Mouse (Mus musculus): ENCODE results near the gene Crybb1. TPM values are rescaled to one million over a fixed set of nuclear protein-coding genes. Genes with fewer than 3 reads are reported as not detected.

Gene Crybb1
- total RNA-seq, 1 experiment from 2014 or later = not detected

DNA sequence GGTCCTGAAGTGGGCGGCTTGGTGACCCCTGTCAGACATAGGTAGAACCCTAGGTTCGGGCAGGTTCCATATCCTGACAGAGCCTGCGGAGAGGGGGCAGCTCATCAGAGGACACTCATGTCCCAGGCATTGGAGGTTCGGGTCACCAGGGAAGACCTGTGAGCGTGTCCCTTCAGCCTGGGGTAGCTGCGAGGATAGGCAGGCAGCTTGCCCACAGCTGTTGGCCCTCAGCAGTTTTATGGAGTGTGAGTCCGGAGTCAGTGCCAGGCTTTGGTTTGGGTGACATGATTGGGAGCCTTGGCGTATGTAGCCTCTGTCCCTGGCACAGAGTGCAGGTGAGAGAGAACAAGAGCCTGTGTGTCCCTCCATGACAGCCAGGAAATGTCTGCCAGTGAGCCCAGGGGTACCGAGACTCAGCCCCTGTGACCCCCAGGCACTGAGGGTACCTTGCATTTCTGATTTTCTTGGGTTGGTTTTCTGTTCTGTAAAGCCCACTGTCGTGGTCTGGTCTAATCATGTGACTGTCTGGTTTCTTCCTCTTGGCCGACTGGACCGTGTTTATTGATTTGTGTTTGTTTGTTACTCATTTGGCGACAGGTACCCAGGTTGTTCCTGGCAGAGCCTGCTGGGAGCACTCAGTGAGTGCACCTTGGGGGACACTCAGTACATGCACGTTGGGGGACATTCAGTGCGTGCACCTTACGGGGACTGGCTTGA, 34.4 kb downstream of the Crybb1 start:
- ATAC-seq (replicated peaks in 1 of 2; ENCODE audit: insufficient read depth in 1 of 2, low FRiP score in 2 of 2, low TSS enrichment in 1 of 2, low read depth in 1 of 2, poor library complexity in 2 of 2, severe bottlenecking in 2 of 2) = no peak

DNA sequence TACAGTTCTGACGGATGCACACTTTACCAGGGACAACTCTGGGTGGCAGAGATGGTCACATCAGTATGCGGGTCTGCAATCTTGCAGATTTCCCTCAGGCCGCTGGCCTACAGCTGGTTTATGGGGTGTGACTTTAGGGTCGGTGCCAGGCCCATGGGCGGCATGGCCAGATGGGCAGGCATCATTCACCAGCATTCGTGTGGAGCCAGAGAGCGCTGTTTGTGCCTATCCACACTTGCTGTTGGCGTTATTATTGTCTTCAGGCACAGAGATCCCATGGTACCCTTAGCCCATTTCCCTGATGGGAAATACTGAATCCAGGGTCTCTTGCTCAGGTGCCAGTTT, 34.9 kb downstream of the Crybb1 start:
- no peak for ATAC-seq (replicated peaks in 1 of 2; ENCODE audit: insufficient read depth in 1 of 2, low FRiP score in 2 of 2, low TSS enrichment in 1 of 2, low read depth in 1 of 2, poor library complexity in 2 of 2, severe bottlenecking in 2 of 2)

GRCm38 (mm10) chr5:112291866-112292265, 36.3 kb downstream of the Crybb1 start:
- no peak for ATAC-seq (replicated peaks in 1 of 2; ENCODE audit: insufficient read depth in 1 of 2, low FRiP score in 2 of 2, low TSS enrichment in 1 of 2, low read depth in 1 of 2, poor library complexity in 2 of 2, severe bottlenecking in 2 of 2)

DNA sequence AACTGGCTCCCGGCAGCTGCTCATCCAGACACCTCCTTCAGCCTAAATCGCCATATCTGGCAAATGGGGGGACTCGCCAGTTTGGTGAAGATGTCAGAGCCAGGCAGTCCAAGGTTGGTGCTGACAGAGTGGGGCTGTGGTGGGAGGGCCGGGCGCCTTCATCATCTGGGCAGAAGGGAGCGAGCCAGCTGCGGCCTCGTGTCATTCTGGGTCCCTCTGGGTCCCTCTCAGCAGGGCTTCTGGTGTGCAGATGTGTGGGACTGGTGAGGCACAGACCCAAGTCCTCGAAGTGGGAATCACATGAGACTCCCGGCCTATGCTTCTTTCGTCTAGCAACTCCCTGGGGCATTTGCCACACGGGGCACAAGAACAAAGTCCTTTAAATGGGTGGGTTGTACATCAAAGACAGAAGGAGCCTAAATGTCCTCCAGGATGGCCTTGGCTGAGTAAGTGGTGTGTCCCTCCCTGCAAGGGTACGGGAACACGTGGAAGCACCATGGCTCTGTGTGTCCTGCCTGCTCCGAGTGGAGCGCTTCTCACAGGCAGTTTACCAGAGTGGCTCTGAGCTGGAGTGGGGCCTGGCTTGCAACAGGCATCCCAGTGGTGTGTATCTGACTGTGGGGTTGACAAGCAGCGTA, 36.8 kb downstream of the Crybb1 start:
- no peak for ATAC-seq (replicated peaks in 1 of 2; ENCODE audit: insufficient read depth in 1 of 2, low FRiP score in 2 of 2, low TSS enrichment in 1 of 2, low read depth in 1 of 2, poor library complexity in 2 of 2, severe bottlenecking in 2 of 2)

DNA sequence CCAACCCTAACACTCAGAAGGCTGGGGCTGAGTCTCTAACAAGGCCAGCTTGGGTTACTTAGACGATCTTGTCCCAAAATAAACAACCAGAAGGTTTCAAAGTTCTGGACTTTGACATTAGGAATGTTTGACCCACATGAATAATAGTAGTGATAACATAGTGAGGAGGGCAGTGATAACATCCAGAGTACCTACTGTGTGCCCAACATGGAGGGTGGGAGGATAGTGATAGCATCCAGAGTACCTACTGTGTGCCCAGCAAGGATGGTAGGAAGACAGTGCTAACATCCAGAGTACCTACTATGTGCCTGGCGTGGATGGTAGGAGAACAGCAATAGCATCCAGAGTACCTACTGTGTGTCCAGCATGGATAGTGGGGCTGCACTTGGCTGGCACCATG, 38.2 kb downstream of the Crybb1 start:
- ATAC-seq (replicated peaks in 1 of 2; ENCODE audit: insufficient read depth in 1 of 2, low FRiP score in 2 of 2, low TSS enrichment in 1 of 2, low read depth in 1 of 2, poor library complexity in 2 of 2, severe bottlenecking in 2 of 2) = no peak

DNA sequence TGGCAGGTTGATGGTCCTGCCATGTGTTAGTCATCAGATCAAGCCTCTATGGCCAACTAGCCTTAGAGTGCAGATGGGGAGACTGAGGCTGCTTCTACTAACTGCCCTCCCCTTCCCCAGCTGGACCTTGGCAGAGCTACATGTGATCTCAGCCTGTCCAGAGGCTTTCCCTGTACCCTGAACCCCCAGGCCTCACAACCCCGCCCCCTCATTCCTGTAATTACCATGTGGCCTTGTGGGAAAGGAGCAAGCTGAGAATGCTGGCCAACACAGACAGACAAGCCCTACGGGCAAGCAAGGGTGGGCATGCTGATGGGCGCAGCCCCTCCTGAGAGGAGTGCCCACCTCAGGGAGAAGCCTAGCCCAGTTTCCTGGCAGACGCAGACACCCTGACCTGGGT, 39.1 kb downstream of the Crybb1 start:
- ATAC-seq (replicated peaks in 1 of 2; ENCODE audit: insufficient read depth in 1 of 2, low FRiP score in 2 of 2, low TSS enrichment in 1 of 2, low read depth in 1 of 2, poor library complexity in 2 of 2, severe bottlenecking in 2 of 2) = no peak

- ATAC-seq (replicated peaks in 1 of 2; ENCODE audit: insufficient read depth in 1 of 2, low FRiP score in 2 of 2, low TSS enrichment in 1 of 2, low read depth in 1 of 2, poor library complexity in 2 of 2, severe bottlenecking in 2 of 2) = no peak
Observed at GRCm38 (mm10) chr5:112295162-112295561, 39.5 kb downstream of the Crybb1 start.

GRCm38 (mm10) chr5:112295564-112295963, 39.9 kb downstream of the Crybb1 start:
- ATAC-seq (replicated peaks in 1 of 2; ENCODE audit: insufficient read depth in 1 of 2, low FRiP score in 2 of 2, low TSS enrichment in 1 of 2, low read depth in 1 of 2, poor library complexity in 2 of 2, severe bottlenecking in 2 of 2) = no peak

DNA sequence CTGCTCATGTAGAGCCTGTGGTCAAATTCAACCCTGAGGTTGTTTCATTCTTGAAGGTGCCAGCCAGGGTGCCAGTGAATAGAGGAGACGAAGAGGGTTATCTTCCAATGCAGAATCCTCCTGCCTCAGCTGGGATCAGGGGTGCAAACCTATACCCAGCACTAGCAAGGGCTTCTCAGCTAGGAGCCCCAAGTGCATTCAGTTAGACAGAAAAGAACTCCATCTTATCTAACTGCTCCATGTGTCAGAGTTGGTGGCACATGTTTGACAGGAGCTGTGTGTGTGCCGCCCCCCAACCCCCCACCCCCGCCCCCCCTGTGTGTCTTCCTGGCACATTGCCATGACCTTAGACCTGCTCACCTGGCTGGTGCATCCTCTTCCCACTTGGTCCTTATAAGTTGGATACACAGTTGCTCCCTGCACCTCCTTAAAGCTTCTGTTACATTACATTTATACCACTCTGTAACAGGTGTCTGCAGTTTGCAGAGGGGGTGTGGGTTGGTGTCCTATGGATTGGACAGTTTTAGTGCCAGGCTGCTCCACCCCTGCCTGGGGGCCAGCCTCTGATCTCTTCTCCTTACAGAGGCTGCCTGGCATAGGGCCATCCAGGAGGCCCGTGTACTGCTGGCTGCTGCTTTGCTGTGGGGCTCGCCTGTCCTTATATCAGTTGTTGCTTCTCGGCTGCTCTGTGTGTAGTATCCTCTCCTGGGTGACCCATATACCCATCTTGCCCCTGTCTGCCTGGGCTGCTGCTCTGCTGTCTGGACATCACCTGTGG, 41.0 kb downstream of the Crybb1 start:
- ATAC-seq (replicated peaks in 1 of 2; ENCODE audit: insufficient read depth in 1 of 2, low FRiP score in 2 of 2, low TSS enrichment in 1 of 2, low read depth in 1 of 2, poor library complexity in 2 of 2, severe bottlenecking in 2 of 2) = peak; percentile 19 to 23; a peak in 2 of 4 replicates

GRCm38 (mm10) chr5:112297257-112297656, 41.6 kb downstream of the Crybb1 start:
- peak; percentile 15 to 20; a peak in 1 of 4 replicates for ATAC-seq (replicated peaks in 1 of 2; ENCODE audit: insufficient read depth in 1 of 2, low FRiP score in 2 of 2, low TSS enrichment in 1 of 2, low read depth in 1 of 2, poor library complexity in 2 of 2, severe bottlenecking in 2 of 2)

- peak; percentile 49 to 53; a peak in 3 of 4 replicates for ATAC-seq (replicated peaks in 1 of 2; ENCODE audit: insufficient read depth in 1 of 2, low FRiP score in 2 of 2, low TSS enrichment in 1 of 2, low read depth in 1 of 2, poor library complexity in 2 of 2, severe bottlenecking in 2 of 2)
Observed at GRCm38 (mm10) chr5:112298226-112298988, 42.8 kb downstream of the Crybb1 start.

DNA sequence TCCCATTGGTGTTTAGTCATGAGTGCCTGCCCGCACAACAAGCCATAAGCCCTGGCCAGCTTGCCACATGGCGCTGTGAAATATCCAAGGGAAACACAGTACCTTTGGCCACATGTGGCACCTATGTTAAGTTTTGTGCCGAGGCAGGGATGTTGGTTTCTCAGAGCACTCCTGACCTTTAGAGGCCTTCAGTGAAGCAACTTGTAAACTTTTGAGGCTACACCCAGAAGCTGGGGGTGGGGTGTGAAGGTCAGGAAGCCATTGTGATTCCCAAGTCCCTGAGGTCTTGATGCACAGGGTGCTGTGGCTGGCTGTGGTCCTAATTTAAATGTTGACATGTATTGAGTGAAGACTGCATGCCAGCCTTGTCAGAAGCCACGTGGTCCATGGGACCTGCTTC, 43.8 kb downstream of the Crybb1 start:
- ATAC-seq (replicated peaks in 1 of 2; ENCODE audit: insufficient read depth in 1 of 2, low FRiP score in 2 of 2, low TSS enrichment in 1 of 2, low read depth in 1 of 2, poor library complexity in 2 of 2, severe bottlenecking in 2 of 2) = no peak

DNA sequence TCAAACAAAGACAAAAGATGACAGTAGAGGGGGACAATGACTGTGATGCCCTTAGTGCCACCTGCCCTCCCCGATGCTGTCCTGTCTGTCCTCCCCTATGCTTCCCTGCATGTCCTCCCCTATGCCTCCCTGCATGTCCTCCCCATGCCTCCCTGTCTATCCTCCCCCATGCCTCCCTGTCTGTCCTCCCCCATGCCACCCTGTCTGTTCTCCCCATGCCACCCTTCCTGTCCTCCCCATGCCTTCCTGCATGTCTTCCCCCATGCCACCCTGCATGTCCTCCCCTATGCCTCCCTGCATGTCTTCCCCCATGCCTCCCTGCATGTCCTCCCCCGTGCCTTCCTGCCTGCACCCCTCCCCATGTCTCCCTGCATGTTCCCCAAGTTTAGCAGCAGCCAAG, 44.5 kb downstream of the Crybb1 start:
- ATAC-seq (replicated peaks in 1 of 2; ENCODE audit: insufficient read depth in 1 of 2, low FRiP score in 2 of 2, low TSS enrichment in 1 of 2, low read depth in 1 of 2, poor library complexity in 2 of 2, severe bottlenecking in 2 of 2) = no peak

- ATAC-seq (replicated peaks in 1 of 2; ENCODE audit: insufficient read depth in 1 of 2, low FRiP score in 2 of 2, low TSS enrichment in 1 of 2, low read depth in 1 of 2, poor library complexity in 2 of 2, severe bottlenecking in 2 of 2) = no peak
Observed at GRCm38 (mm10) chr5:112300721-112301308, 45.2 kb downstream of the Crybb1 start.

GRCm38 (mm10) chr5:112301694-112302093, 46.1 kb downstream of the Crybb1 start:
- ATAC-seq (replicated peaks in 1 of 2; ENCODE audit: insufficient read depth in 1 of 2, low FRiP score in 2 of 2, low TSS enrichment in 1 of 2, low read depth in 1 of 2, poor library complexity in 2 of 2, severe bottlenecking in 2 of 2) = no peak

DNA sequence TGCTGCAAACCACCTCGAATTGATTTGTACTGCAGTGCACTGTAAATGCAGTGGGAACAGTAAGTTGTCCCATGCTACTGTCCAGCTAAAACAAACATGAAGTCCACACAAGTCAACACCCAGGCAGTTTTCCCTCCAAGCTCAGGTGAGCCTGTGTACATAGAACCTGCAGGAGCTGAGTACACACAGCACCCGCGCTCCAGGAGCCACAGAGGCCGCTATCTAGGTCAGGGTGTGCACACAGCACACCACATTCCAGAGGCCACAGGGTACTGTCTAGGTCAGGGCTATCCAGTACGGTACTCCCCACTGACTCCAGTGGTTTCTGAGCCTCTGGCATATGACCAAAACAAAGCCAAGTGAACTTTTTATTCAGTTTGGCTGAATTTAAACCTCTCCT, 46.7 kb downstream of the Crybb1 start:
- ATAC-seq (replicated peaks in 1 of 2; ENCODE audit: insufficient read depth in 1 of 2, low FRiP score in 2 of 2, low TSS enrichment in 1 of 2, low read depth in 1 of 2, poor library complexity in 2 of 2, severe bottlenecking in 2 of 2) = no peak

GRCm38 (mm10) chr5:112305842-112306241, 50.2 kb downstream of the Crybb1 start:
- no peak for ATAC-seq (replicated peaks in 1 of 2; ENCODE audit: insufficient read depth in 1 of 2, low FRiP score in 2 of 2, low TSS enrichment in 1 of 2, low read depth in 1 of 2, poor library complexity in 2 of 2, severe bottlenecking in 2 of 2)

All from hematopoietic stem cell, adult 5-6 weeks (primary cell).